Mouse (Mus musculus) embryonic facial prominence, embryonic 11.5 days (tissue): Measurements from ENCODE around the gene Dnajb14. TPM values are rescaled to one million over a fixed set of nuclear protein-coding genes. Genes with fewer than 3 reads are reported as not detected.

Source experiments
- ATAC-seq: fragments of 200-750 bp; cut with Nextera tagmentation; replicated peaks from 2 replicates; pipeline ENCODE4 v1.8.0; 2017; ENCODE audit warnings: low read depth; ENCODE audit not compliant: insufficient number of reproducible peaks, low FRiP score, low TSS enrichment
- DNase-seq: peaks from one replicate; pipeline ENCODE4 v3.0.0-alpha.2; 2015; ENCODE audit warnings: low spot score
- H3K27ac ChIP-seq: fragments of 300-500 bp; sonication (generic); replicated peaks from 2 replicates; pipeline ENCODE4 v1.5.1; 2014; ENCODE audit warnings: mild to moderate bottlenecking, low read depth, low read length, control low read depth
- H3K27me3 ChIP-seq: fragments of 300-500 bp; sonication (generic); 2 replicates; pipeline ENCODE4 v1.6.1; 2014; ENCODE audit warnings: mild to moderate bottlenecking, low read length, moderate library complexity, mixed read lengths; ENCODE audit not compliant: control insufficient read depth, insufficient read depth
- H3K36me3 ChIP-seq: fragments of 300-500 bp; sonication (generic); replicated peaks from 2 replicates; pipeline ENCODE4 v1.6.1; 2014; ENCODE audit warnings: low read depth, mild to moderate bottlenecking, low read length, moderate library complexity, mixed read lengths; ENCODE audit not compliant: control insufficient read depth, insufficient read depth
- H3K4me1 ChIP-seq: fragments of 300-500 bp; sonication (generic); 2 replicates; pipeline ENCODE4 v1.6.1; 2014; ENCODE audit warnings: low read length, mixed read lengths; ENCODE audit not compliant: control insufficient read depth, insufficient read depth
- H3K4me2 ChIP-seq: fragments of 300-500 bp; sonication (generic); 2 replicates; pipeline ENCODE4 v1.6.1; 2014; ENCODE audit warnings: low read depth, mild to moderate bottlenecking, control low read depth, low read length, moderate library complexity
- H3K4me3 ChIP-seq: fragments of 300-500 bp; sonication (generic); 2 replicates; pipeline ENCODE4 v1.5.1; 2014; ENCODE audit warnings: low read depth, low read length, control low read depth
- H3K9ac ChIP-seq: fragments of 300-500 bp; sonication (generic); replicated peaks from 2 replicates; pipeline ENCODE4 v1.6.1; 2014; ENCODE audit warnings: mild to moderate bottlenecking, control low read depth, low read length
- H3K9me3 ChIP-seq: fragments of 300-500 bp; sonication (generic); replicated peaks from 2 replicates; pipeline ENCODE4 v1.6.1; 2016; ENCODE audit warnings: mild to moderate bottlenecking, low read length, inconsistent platforms, mixed read lengths; ENCODE audit not compliant: control insufficient read depth
- WGBS: fragments of 180-500 bp; shearing (Covaris S2); extraction: QIAGEN DNeasy Blood & Tissue Kit; methylation state at CpG from one replicate; pipeline ENCODE4 v1.1.7; 2014; 5-methylcytosine and 5-hydroxymethylcytosine counted together
- polyA plus RNA-seq: library from polyadenylated mRNA; unstranded; fragments of >200 nt; fragmentation: Nextera tagmentation; extraction: Ambion mirVana; gene quantifications from 2 replicates; pipeline ENCODE4 v1.2.1, GENCODE M21; 2014

Gene Dnajb14
- polyA plus RNA-seq, 1 experiment from 2014 or later, result 9.4 TPM

DNA sequence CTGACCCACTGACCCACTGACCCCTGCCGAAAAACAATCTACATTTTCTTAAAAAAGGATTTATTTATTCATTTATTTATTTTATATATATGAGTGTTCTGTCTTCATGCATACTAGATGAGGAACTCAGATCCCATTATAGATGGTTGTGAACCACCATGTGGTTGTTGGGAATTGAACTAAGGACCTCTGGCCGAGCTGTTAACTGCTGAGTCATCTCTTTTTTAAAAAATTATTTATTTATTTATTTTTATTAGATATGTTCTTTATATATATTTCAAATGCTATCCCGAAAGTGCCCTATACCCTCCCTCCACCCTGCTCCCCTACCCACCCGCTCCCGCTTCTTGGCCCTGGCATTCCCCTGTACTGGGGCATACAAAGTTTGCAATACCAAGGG is 13.6 kb downstream of the Dnajb14 start:
- DNase-seq (no peak), ATAC-seq (no peak)
- no peak overlapping the region for H3K4me2 ChIP-seq
- H3K9ac ChIP-seq, result no peak overlapping the region
- WGBS, result 97% methylated on average over 5 of the region's 5 CpGs
- H3K36me3 ChIP-seq, result no peaks in the 10 kb centered on the region
- H3K4me1 ChIP-seq, result no peaks in the 10 kb centered on the region
- H3K27ac ChIP-seq, result no peak overlapping the region
- no peaks in the 10 kb centered on the region for H3K9me3 ChIP-seq
- no peaks in the 10 kb centered on the region for H3K27me3 ChIP-seq
- no peak overlapping the region for H3K4me3 ChIP-seq

DNA sequence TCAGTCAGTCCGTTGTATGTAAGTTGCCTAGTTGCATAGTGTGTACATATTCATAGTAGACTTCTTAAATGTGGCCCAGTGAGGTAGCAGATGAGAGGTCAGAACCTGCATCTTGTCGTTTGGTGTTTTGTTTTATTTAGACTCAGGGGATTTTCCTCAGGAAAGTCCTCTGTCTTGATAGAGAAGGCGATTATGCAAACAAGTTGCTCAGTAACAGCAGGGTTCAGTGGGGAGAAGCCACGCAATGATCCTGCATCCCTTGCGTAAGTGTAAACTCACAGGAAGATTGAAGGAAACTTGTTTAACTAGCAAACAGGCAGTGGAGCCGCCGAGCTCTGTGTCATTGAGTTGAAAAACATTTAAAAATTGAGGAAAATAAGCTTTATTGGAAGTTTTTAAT is 20.5 kb downstream of the Dnajb14 start:
- H3K27me3 ChIP-seq, result no peaks in the 10 kb centered on the region
- ATAC-seq, result no peak
- DNase-seq, result no peak
- H3K4me3 ChIP-seq, result no peak overlapping the region
- H3K9me3 ChIP-seq, result no peaks in the 10 kb centered on the region
- H3K27ac ChIP-seq, result no peak overlapping the region
- no peaks in the 10 kb centered on the region; the same call in 1 of the 2 replicates for H3K36me3 ChIP-seq
- no peak overlapping the region for H3K9ac ChIP-seq
- no peaks in the 10 kb centered on the region for H3K4me1 ChIP-seq
- H3K4me2 ChIP-seq, result no peak overlapping the region
- 74% methylated on average over 7 of the region's 7 CpGs for WGBS

DNA sequence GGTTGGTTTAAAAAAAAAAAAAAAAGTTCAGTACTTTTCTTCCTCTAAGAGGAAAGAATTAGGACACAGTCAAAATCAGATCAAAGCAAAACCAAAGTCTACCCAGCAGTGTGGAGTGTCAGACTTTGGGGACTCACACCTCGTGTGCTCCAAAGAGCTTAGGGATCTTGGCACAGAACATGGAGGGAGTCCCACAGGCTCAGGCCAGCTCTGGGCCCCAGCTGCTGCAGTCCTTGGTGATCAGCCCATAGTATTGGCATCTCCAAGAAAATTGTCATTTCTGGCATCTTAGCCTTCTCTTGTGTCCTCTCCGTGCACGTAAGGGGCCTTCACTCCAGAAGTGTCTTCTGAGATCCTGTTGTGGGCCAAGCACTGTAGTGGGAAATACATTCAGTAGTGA is 23.6 kb downstream of the Dnajb14 start:
- no peaks in the 10 kb centered on the region; the same call in 1 of the 2 replicates for H3K36me3 ChIP-seq
- no peak overlapping the region for H3K9ac ChIP-seq
- no peak overlapping the region for H3K4me2 ChIP-seq

DNA sequence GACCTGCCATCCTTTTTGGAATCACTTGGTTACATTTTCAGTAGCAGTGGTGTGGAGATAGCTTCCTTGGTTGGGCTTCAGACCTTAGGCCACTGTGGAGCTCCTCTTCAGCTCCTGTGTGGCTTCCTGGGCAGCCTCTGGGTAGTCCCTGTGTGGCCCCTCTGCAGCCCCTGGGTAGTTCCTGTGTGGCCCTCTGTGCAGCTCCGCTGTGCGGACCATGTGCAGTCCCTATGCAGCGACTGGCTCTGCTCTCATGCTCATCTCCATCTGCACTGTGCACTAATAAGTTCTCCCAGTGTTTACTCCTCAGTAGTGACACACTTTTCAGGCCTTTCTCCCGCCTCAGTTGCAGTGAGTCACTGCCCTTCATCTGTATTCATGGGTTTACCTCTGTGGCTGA is 24.6 kb downstream of the Dnajb14 start:
- no peak overlapping the region for H3K4me3 ChIP-seq
- H3K4me1 ChIP-seq, result no peaks in the 10 kb centered on the region
- H3K9ac ChIP-seq, result no peak overlapping the region
- DNase-seq (no peak), ATAC-seq (no peak)
- no peaks in the 10 kb centered on the region for H3K27me3 ChIP-seq
- WGBS, result 95% methylated on average over 4 of the region's 4 CpGs
- no peak overlapping the region for H3K27ac ChIP-seq
- H3K9me3 ChIP-seq, result no peaks in the 10 kb centered on the region
- no peak overlapping the region for H3K4me2 ChIP-seq
- H3K36me3 ChIP-seq, result no peaks in the 10 kb centered on the region; the same call in 1 of the 2 replicates

More for the DNA sequence above, 23.6 kb downstream of the Dnajb14 start:
- Histone ChIP-seq H3K4me1 (no peaks in the 10 kb centered on the region), H3K9me3 (no peaks in the 10 kb centered on the region), H3K27me3 (no peaks in the 10 kb centered on the region), H3K27ac (no peak overlapping the region), H3K4me3 (no peak overlapping the region)
- DNase-seq (no peak), ATAC-seq (no peak)
- WGBS, result 83% methylated on average over 3 of the region's 3 CpGs

DNA sequence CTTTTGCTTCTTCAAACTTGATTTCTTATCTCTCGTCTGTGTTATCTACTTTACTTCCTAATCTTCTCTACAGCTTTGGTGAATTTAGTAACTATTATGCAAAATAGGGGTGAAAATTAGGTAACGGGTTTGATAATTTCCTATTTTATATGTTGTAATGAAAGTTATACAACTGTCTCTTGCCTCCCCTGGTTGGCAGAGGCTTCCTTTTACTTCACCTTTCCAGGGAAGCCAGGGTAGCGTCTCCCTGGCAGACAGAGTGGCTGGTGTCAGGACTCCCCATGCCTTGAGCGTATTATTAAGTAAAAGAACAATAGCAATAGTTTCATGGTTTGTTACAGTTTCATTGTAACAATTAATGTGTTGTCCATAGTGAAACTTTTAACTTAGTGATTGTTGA is 26.3 kb downstream of the Dnajb14 start:
- no peaks in the 10 kb centered on the region for H3K27me3 ChIP-seq
- ATAC-seq, result no peak
- H3K4me1 ChIP-seq, result no peaks in the 10 kb centered on the region
- no peak overlapping the region for H3K4me2 ChIP-seq
- WGBS, result 90% methylated on average over 4 of the region's 4 CpGs
- no peak for DNase-seq
- H3K36me3 ChIP-seq, result no peaks in the 10 kb centered on the region; the same call in 1 of the 2 replicates
- H3K9ac ChIP-seq, result no peak overlapping the region
- no peak overlapping the region for H3K27ac ChIP-seq
- no peaks in the 10 kb centered on the region for H3K9me3 ChIP-seq
- H3K4me3 ChIP-seq, result no peak overlapping the region

DNA sequence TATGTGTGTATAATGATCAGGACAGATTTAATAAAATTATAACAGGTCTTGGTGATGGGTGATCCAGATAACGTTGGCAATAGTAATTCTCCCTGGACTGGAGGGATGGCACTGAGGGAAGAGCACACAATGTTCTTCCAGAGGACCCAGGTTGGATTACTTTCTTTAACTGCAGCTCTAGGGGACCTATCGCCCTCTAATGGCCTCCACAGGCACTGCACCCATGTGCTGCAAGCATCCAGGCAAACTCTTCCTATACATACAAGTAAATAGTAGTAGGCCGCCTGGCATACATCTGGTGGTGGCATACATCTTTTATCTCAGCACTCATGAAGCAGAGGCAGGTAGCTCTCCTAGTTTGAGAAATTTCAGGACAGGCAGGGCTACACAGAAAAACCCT is 27.7 kb downstream of the Dnajb14 start:
- Histone ChIP-seq H3K9me3 (no peaks in the 10 kb centered on the region), H3K27me3 (no peaks in the 10 kb centered on the region), H3K4me2 (no peak overlapping the region), H3K36me3 (no peaks in the 10 kb centered on the region), H3K27ac (no peak overlapping the region), H3K4me1 (no peaks in the 10 kb centered on the region), H3K9ac (no peak overlapping the region), H3K4me3 (no peak overlapping the region)
- peak; percentile 10 for DNase-seq
- no peak for ATAC-seq
- WGBS, result 90% methylated on average over 3 of the region's 3 CpGs

DNA sequence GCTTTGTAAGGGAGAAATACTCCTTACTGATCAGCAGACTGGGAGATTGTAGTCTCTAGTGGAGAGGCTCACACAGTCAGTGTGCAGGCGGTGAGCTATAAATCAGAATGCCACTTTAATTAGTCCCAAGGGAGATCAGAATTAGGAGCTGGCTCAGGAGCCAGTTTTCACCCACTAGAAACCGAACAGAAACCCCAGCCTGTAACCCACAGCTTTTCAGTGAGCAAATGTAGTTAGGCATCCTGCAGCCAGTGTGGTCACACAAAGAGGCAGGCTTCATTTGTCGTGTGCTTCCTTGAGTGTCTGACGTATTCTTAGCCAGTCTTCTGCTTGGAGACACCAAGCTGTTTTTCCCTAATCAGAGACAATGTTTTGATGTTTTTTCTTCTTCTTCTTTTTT is 28.9 kb downstream of the Dnajb14 start:
- ATAC-seq, result no peak
- H3K27me3 ChIP-seq, result no peaks in the 10 kb centered on the region
- no peaks in the 10 kb centered on the region for H3K36me3 ChIP-seq
- H3K4me3 ChIP-seq, result no peak overlapping the region
- H3K9ac ChIP-seq, result no peak overlapping the region
- H3K4me2 ChIP-seq, result no peak overlapping the region
- no peak for DNase-seq
- H3K4me1 ChIP-seq, result no peaks in the 10 kb centered on the region
- 81% methylated on average over 4 of the region's 4 CpGs for WGBS
- no peaks in the 10 kb centered on the region for H3K9me3 ChIP-seq
- H3K27ac ChIP-seq, result no peak overlapping the region

DNA sequence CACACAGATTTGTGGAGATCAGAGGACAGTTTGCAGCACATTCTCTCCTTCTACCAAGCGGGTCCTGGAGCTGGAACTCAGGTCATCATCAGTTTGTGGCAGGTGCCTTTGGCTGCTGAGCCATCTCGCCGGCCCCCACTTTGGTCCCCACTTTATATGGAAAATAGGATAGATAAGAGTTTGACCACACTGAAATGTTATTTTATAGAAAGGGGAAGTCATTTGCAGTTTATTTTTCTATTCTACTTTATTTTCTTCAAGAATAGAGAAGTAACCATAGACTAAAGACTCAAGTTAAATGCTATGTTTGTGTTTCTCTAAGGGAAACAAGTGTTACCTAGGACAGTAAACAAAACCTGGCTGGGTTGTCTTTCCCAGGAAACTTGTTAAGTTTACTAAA is 29.4 kb downstream of the Dnajb14 start:
- H3K9ac ChIP-seq, result no peak overlapping the region

More for the DNA sequence above, 29.4 kb downstream of the Dnajb14 start:
- whole genome bisulfite sequencing, result 94% methylated on average over 3 of the region's 3 CpGs
- no peaks in the 10 kb centered on the region for H3K36me3 ChIP-seq
- H3K9me3 ChIP-seq, result no peaks in the 10 kb centered on the region
- H3K27ac ChIP-seq, result no peak overlapping the region
- DNase-seq (no peak), ATAC-seq (no peak)
- no peak overlapping the region for H3K4me2 ChIP-seq
- H3K4me1 ChIP-seq, result no peaks in the 10 kb centered on the region
- H3K4me3 ChIP-seq, result no peak overlapping the region
- no peaks in the 10 kb centered on the region for H3K27me3 ChIP-seq
